Mouse (Mus musculus): ENCODE data around the gene Grik4. TPM values are rescaled to one million over a fixed set of nuclear protein-coding genes. Genes with fewer than 3 reads are reported as not detected.

The Grik4 gene
- polyA plus RNA-seq, 1 experiment from 2014 or later, result 2.8 TPM

GRCm38 (mm10) chr9:42943057-42943529 is 1.2 kb downstream of the Grik4 start:
- H3K27ac ChIP-seq, result no peak overlapping the region
- peak; percentile 18; the same call in 1 of the 2 replicates for ATAC-seq (ENCODE audit: low FRiP score)
- peak overlapping the region; percentile 68 for H3K4me3 ChIP-seq (replicated peaks)
- H3K9me3 ChIP-seq, result no peaks in the 10 kb centered on the region
- peak overlapping the region; percentile 72 for H3K9ac ChIP-seq
- under 1% methylated on average over 8 of the region's 9 CpGs for WGBS
- peak overlapping the region; percentile 95 for H3K4me2 ChIP-seq
- peaks cover 42% of the 10 kb centered on the region for H3K27me3 ChIP-seq
- peaks cover 26% of the 10 kb centered on the region for H3K4me1 ChIP-seq
- no peaks in the 10 kb centered on the region for H3K36me3 ChIP-seq (replicated peaks)

- Histone ChIP-seq H3K36me3 (replicated peaks) (no peaks in the 10 kb centered on the region), H3K27me3 (peaks cover 42% of the 10 kb centered on the region), H3K9me3 (no peaks in the 10 kb centered on the region), H3K4me1 (peaks cover 26% of the 10 kb centered on the region), H3K4me3 (replicated peaks) (no peak overlapping the region), H3K4me2 (no peak overlapping the region), H3K9ac (no peak overlapping the region), H3K27ac (no peak overlapping the region)
- ATAC-seq (ENCODE audit: low FRiP score), result no peak
- 44% methylated on average over 4 of the region's 4 CpGs for WGBS
These were observed 2.1 kb downstream of the Grik4 start for GRCm38 (mm10) chr9:42942148-42942547.

GRCm38 (mm10) chr9:42932146-42932545 is 12.1 kb downstream of the Grik4 start:
- Histone ChIP-seq H3K9ac (no peak overlapping the region), H3K4me1 (peaks cover 10% of the 10 kb centered on the region), H3K9me3 (no peaks in the 10 kb centered on the region), H3K36me3 (replicated peaks) (no peaks in the 10 kb centered on the region), H3K27me3 (peaks cover 8% of the 10 kb centered on the region), H3K4me3 (replicated peaks) (no peak overlapping the region), H3K27ac (no peak overlapping the region), H3K4me2 (no peak overlapping the region)
- no peak for ATAC-seq (ENCODE audit: low FRiP score)
- WGBS, result 58% methylated on average over 7 of the region's 7 CpGs

GRCm38 (mm10) chr9:42927498-42927897 is 16.8 kb downstream of the Grik4 start:
- no peak overlapping the region for H3K9ac ChIP-seq
- ATAC-seq (ENCODE audit: low FRiP score), result no peak
- H3K27ac ChIP-seq, result no peak overlapping the region
- H3K9me3 ChIP-seq, result no peaks in the 10 kb centered on the region
- WGBS, result 71% methylated on average over 10 of the region's 10 CpGs
- no peaks in the 10 kb centered on the region for H3K36me3 ChIP-seq (replicated peaks)
- peaks cover 5% of the 10 kb centered on the region; the same call in 1 of the 2 replicates for H3K27me3 ChIP-seq
- H3K4me2 ChIP-seq, result no peak overlapping the region
- peaks cover 20% of the 10 kb centered on the region for H3K4me1 ChIP-seq
- no peak overlapping the region for H3K4me3 ChIP-seq (replicated peaks)

GRCm38 (mm10) chr9:42926564-42926963 is 17.7 kb downstream of the Grik4 start:
- Histone ChIP-seq H3K9me3 (no peaks in the 10 kb centered on the region), H3K9ac (no peak overlapping the region), H3K27ac (no peak overlapping the region), H3K36me3 (replicated peaks) (no peaks in the 10 kb centered on the region), H3K4me3 (replicated peaks) (no peak overlapping the region), H3K4me2 (no peak overlapping the region), H3K27me3 (peaks cover 11% of the 10 kb centered on the region; the same call in 1 of the 2 replicates), H3K4me1 (peaks cover 25% of the 10 kb centered on the region)
- 82% methylated on average over 6 of the region's 6 CpGs for WGBS
- no peak for ATAC-seq (ENCODE audit: low FRiP score)

GRCm38 (mm10) chr9:42921830-42922229 is 22.5 kb downstream of the Grik4 start:
- Histone ChIP-seq H3K4me2 (no peak overlapping the region), H3K9ac (no peak overlapping the region)
- WGBS, result 51% methylated on average over 4 of the region's 4 CpGs

GRCm38 (mm10) chr9:42920190-42920589 is 24.1 kb downstream of the Grik4 start:
- no peaks in the 10 kb centered on the region for H3K36me3 ChIP-seq (replicated peaks)
- H3K4me1 ChIP-seq, result peaks cover 24% of the 10 kb centered on the region
- WGBS, result 48% methylated on average over 7 of the region's 7 CpGs
- no peak overlapping the region for H3K9ac ChIP-seq
- no peaks in the 10 kb centered on the region for H3K9me3 ChIP-seq
- no peak overlapping the region for H3K4me3 ChIP-seq (replicated peaks)
- H3K27me3 ChIP-seq, result 0 out of 2 replicates have a peak, but pooled peaks cover 10% of the 10 kb centered on the region
- no peak overlapping the region for H3K27ac ChIP-seq
- ATAC-seq (ENCODE audit: low FRiP score), result no peak
- H3K4me2 ChIP-seq, result no peak overlapping the region

More at GRCm38 (mm10) chr9:42921830-42922229, 22.5 kb downstream of the Grik4 start:
- no peak overlapping the region for H3K27ac ChIP-seq
- no peaks in the 10 kb centered on the region for H3K36me3 ChIP-seq (replicated peaks)
- H3K27me3 ChIP-seq, result 0 out of 2 replicates have a peak, but pooled peaks cover 7% of the 10 kb centered on the region
- H3K4me1 ChIP-seq, result peaks cover 24% of the 10 kb centered on the region
- H3K4me3 ChIP-seq (replicated peaks), result no peak overlapping the region
- H3K9me3 ChIP-seq, result no peaks in the 10 kb centered on the region
- no peak for ATAC-seq (ENCODE audit: low FRiP score)

- Histone ChIP-seq H3K4me1 (peaks cover 17% of the 10 kb centered on the region), H3K4me3 (replicated peaks) (no peak overlapping the region), H3K4me2 (no peak overlapping the region), H3K27ac (no peak overlapping the region), H3K27me3 (0 out of 2 replicates have a peak, but pooled peaks cover 10% of the 10 kb centered on the region), H3K9ac (no peak overlapping the region), H3K36me3 (replicated peaks) (no peaks in the 10 kb centered on the region), H3K9me3 (no peaks in the 10 kb centered on the region)
- 81% methylated on average over 7 of the region's 7 CpGs for WGBS
- ATAC-seq (ENCODE audit: low FRiP score), result no peak
These were observed 26.4 kb downstream of the Grik4 start for GRCm38 (mm10) chr9:42917911-42918310.

GRCm38 (mm10) chr9:42913201-42913600 is 31.1 kb downstream of the Grik4 start:
- ATAC-seq (ENCODE audit: low FRiP score), result no peak
- Histone ChIP-seq H3K9me3 (no peaks in the 10 kb centered on the region), H3K27ac (no peak overlapping the region), H3K4me2 (no peak overlapping the region), H3K9ac (no peak overlapping the region), H3K36me3 (replicated peaks) (no peaks in the 10 kb centered on the region), H3K27me3 (peaks cover 8% of the 10 kb centered on the region; the same call in 1 of the 2 replicates), H3K4me3 (replicated peaks) (no peak overlapping the region), H3K4me1 (peaks cover 9% of the 10 kb centered on the region)
- WGBS, result 83% methylated on average over 2 of the region's 2 CpGs

- H3K9ac ChIP-seq, result no peak overlapping the region
- H3K27ac ChIP-seq, result no peak overlapping the region
- WGBS, result 54% methylated on average over 8 of the region's 8 CpGs
- H3K9me3 ChIP-seq, result no peaks in the 10 kb centered on the region
- peaks cover 5% of the 10 kb centered on the region; the same call in 1 of the 2 replicates for H3K27me3 ChIP-seq
- no peaks in the 10 kb centered on the region for H3K36me3 ChIP-seq (replicated peaks)
- H3K4me3 ChIP-seq (replicated peaks), result no peak overlapping the region
- ATAC-seq (ENCODE audit: low FRiP score), result no peak
- H3K4me2 ChIP-seq, result no peak overlapping the region
- peaks cover 23% of the 10 kb centered on the region for H3K4me1 ChIP-seq
These were observed 35.5 kb downstream of the Grik4 start for GRCm38 (mm10) chr9:42908657-42909313.

- WGBS, result 24% methylated on average over 3 of the region's 3 CpGs
- Histone ChIP-seq H3K27me3 (peaks cover 5% of the 10 kb centered on the region; the same call in 1 of the 2 replicates), H3K4me3 (replicated peaks) (no peak overlapping the region), H3K4me2 (no peak overlapping the region), H3K27ac (no peak overlapping the region), H3K9me3 (no peaks in the 10 kb centered on the region), H3K9ac (no peak overlapping the region), H3K4me1 (peaks cover 23% of the 10 kb centered on the region), H3K36me3 (replicated peaks) (no peaks in the 10 kb centered on the region)
- ATAC-seq (ENCODE audit: low FRiP score), result no peak
These were observed 37.3 kb downstream of the Grik4 start for GRCm38 (mm10) chr9:42906995-42907394.

- peaks cover 27% of the 10 kb centered on the region for H3K27me3 ChIP-seq
These were observed 46.2 kb downstream of the Grik4 start for GRCm38 (mm10) chr9:42898091-42898591.

More at GRCm38 (mm10) chr9:42898091-42898591, 46.2 kb downstream of the Grik4 start:
- Histone ChIP-seq H3K4me2 (peak overlapping the region; percentile 99), H3K4me3 (replicated peaks) (peak overlapping the region; percentile 54), H3K9me3 (no peaks in the 10 kb centered on the region), H3K4me1 (peaks cover 38% of the 10 kb centered on the region), H3K27ac (peak overlapping the region; percentile 77), H3K9ac (peak overlapping the region; percentile 67; the same call in 1 of the 2 replicates), H3K36me3 (replicated peaks) (no peaks in the 10 kb centered on the region)
- peak; percentile 66 for ATAC-seq (ENCODE audit: low FRiP score)
- WGBS, result under 1% methylated on average over 11 of the region's 11 CpGs

Measured in forebrain, embryonic 12.5 days (tissue).